Mouse (Mus musculus): Measurements from ENCODE around the gene Heatr5b. TPM values are rescaled to one million over a fixed set of nuclear protein-coding genes. Genes with fewer than 3 reads are reported as not detected.

The Heatr5b gene
- 22.2 and 22.6 TPM in 2 replicates for polyA plus RNA-seq (2012; rRNA removed)

DNA sequence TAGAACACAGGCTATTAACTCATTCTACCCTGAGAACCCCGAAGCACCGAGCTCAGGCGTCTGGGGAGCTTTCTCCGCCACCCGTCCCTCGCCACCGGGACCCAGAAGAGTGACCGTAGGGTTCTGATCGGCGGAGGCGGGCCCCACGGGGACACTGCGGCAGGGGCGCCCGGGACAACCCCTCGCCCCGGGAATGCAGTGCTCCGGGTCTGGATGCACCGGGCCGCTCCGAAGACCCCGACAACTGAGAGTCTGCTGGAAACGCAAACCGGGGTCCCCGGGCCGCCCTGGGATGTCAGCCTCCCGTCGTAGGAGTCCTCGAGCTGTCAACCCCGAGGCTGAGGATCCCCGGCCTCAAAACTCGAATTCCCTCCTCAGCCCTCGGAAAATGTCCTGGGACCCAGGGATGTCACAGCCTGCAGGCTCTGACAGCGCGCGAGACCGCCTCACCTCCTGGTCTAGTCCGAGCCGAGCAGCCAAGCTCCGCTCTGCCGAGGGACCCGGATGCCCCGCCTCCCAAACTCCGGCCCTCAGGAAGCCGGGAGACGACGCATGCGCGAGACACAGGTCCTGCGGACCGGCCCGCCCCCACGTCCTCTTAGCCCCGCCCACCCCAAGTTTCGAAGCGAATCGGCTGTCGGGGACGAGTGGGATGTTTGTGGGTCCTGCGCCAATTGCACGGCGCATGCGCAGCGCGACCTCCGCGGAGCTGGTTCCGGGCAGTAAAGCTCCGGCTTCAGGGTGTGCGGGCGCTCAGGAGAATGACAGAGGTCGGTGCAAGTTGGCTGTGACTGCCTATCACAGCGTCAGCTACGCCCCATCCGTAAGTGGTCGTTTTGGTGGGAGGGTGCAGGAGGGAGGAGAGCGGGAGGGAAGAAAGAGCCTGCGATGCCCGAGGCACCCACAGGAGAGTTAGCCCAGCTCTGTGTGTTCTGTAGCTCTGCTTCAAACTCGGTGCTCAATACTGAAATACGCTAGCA, at the start of gene Heatr5b, which contains the start of gene Gpatch11:
Heatr5b (minus strand) TSS at position 509 of the 980 bp plus-strand sequence.
Gpatch11 (plus strand) TSS at position 712 of the 980 bp plus-strand sequence.
- H3K27ac ChIP-seq (ENCODE audit: insufficient read depth, low read depth, low read length) = peak within 1 kb of the TSS; percentile 57
- peak; percentile 64 for TF ChIP-seq POLR2A (IDR thresholded peaks at IDR 0.05; ENCODE audit: low read depth, low read length)
- no peak for TF ChIP-seq CTCF (conservative IDR thresholded peaks at IDR 0.05; ENCODE audit: insufficient read depth, insufficient read length, low read depth, low read length)
- under 1% methylated on average over 81 of the region's 81 CpGs for WGBS
- H3K4me1 ChIP-seq (ENCODE audit: control insufficient read depth, insufficient read depth, low read length) = no peaks in the 10 kb centered on the region; the same call in 1 of the 2 replicates
- DNase-seq = peak; percentile 99
- H3K27me3 ChIP-seq (replicated peaks; ENCODE audit: control insufficient read depth, insufficient read depth, low read length) = no peaks in the 10 kb centered on the region
- no peaks in the 10 kb centered on the region; the same call in 1 of the 2 replicates for H3K36me3 ChIP-seq (ENCODE audit: control insufficient read depth, insufficient read depth, low read length)
- peak within 1 kb of the TSS; percentile 79 for H3K4me3 ChIP-seq (ENCODE audit: insufficient read depth, low read depth, low read length)

DNA sequence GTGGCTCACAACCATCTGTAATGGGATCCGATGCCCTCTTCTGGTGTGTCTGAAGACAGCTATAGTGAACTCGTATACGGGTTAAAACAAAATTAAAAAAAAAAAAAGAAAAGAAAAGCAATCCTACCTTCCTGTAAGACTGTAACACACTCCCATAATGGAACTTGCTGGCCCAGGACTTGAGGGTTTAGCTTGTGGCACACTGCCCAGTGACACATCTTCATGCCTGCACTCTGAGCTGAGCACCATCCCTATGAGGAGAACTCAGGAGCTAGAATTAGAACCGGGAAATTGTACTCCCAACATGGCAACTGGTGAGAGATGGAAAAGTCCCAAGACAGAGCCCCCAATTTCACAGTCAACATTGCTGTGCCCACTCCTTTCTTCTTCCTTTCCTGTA, 48.1 kb upstream of the Heatr5b start:
- no peak overlapping the region for H3K4me3 ChIP-seq (ENCODE audit: insufficient read depth, low read depth, low read length)
- no peaks in the 10 kb centered on the region for H3K36me3 ChIP-seq (ENCODE audit: control insufficient read depth, insufficient read depth, low read length)
- peaks cover 9% of the 10 kb centered on the region; the same call in 1 of the 2 replicates for H3K4me1 ChIP-seq (ENCODE audit: control insufficient read depth, insufficient read depth, low read length)
- no peak for DNase-seq
- 90% methylated on average over 4 of the region's 4 CpGs for WGBS
- TF ChIP-seq POLR2A (IDR thresholded peaks at IDR 0.05; ENCODE audit: low read depth, low read length) (no peak), CTCF (conservative IDR thresholded peaks at IDR 0.05; ENCODE audit: insufficient read depth, insufficient read length, low read depth, low read length) (no peak)
- H3K27me3 ChIP-seq (replicated peaks; ENCODE audit: control insufficient read depth, insufficient read depth, low read length) = no peaks in the 10 kb centered on the region
- no peak overlapping the region for H3K27ac ChIP-seq (ENCODE audit: insufficient read depth, low read depth, low read length)

- 1% methylated on average over 28 of the region's 28 CpGs for WGBS
- peak within 1 kb of the TSS; percentile 74; the same call in 1 of the 2 replicates for H3K27ac ChIP-seq (ENCODE audit: insufficient read depth, low read depth, low read length)
- H3K27me3 ChIP-seq (replicated peaks; ENCODE audit: control insufficient read depth, insufficient read depth, low read length) = no peaks in the 10 kb centered on the region
- TF ChIP-seq POLR2A (IDR thresholded peaks at IDR 0.05; ENCODE audit: low read depth, low read length) = peak; percentile 40
- TF ChIP-seq CTCF (conservative IDR thresholded peaks at IDR 0.05; ENCODE audit: insufficient read depth, insufficient read length, low read depth, low read length) = no peak
- peak within 1 kb of the TSS; percentile 57 for H3K4me3 ChIP-seq (ENCODE audit: insufficient read depth, low read depth, low read length)
- peak; percentile 94 for DNase-seq
- H3K36me3 ChIP-seq (ENCODE audit: control insufficient read depth, insufficient read depth, low read length) = no peaks in the 10 kb centered on the region
- peaks cover 9% of the 10 kb centered on the region; the same call in 1 of the 2 replicates for H3K4me1 ChIP-seq (ENCODE audit: control insufficient read depth, insufficient read depth, low read length)
Observed at GRCm38 (mm10) chr17:78882401-78883112, 47.4 kb upstream of the Heatr5b start, which contains the start of gene Eif2ak2. Gene Eif2ak2 (minus strand): TSS chr17:78882573.

- peak overlapping the region; percentile 74; the same call in 1 of the 2 replicates for H3K27ac ChIP-seq (ENCODE audit: insufficient read depth, low read depth, low read length)
- peak overlapping the region; percentile 57 for H3K4me3 ChIP-seq (ENCODE audit: insufficient read depth, low read depth, low read length)
- WGBS = 7% methylated on average over 7 of the region's 7 CpGs
- H3K4me1 ChIP-seq (ENCODE audit: control insufficient read depth, insufficient read depth, low read length) = peaks cover 9% of the 10 kb centered on the region; the same call in 1 of the 2 replicates
- peak; percentile 17 for DNase-seq
- TF ChIP-seq CTCF (conservative IDR thresholded peaks at IDR 0.05; ENCODE audit: insufficient read depth, insufficient read length, low read depth, low read length) = no peak
- TF ChIP-seq POLR2A (IDR thresholded peaks at IDR 0.05; ENCODE audit: low read depth, low read length) = no peak
- H3K27me3 ChIP-seq (replicated peaks; ENCODE audit: control insufficient read depth, insufficient read depth, low read length) = no peaks in the 10 kb centered on the region
- no peaks in the 10 kb centered on the region; the same call in 1 of the 2 replicates for H3K36me3 ChIP-seq (ENCODE audit: control insufficient read depth, insufficient read depth, low read length)
Observed at GRCm38 (mm10) chr17:78881878-78882304, 46.7 kb upstream of the Heatr5b start.

GRCm38 (mm10) chr17:78873886-78874285, 38.7 kb upstream of the Heatr5b start:
- no peaks in the 10 kb centered on the region for H3K27me3 ChIP-seq (replicated peaks; ENCODE audit: control insufficient read depth, insufficient read depth, low read length)
- DNase-seq = no peak
- no peaks in the 10 kb centered on the region for H3K4me1 ChIP-seq (ENCODE audit: control insufficient read depth, insufficient read depth, low read length)
- WGBS = 95% methylated on average over 6 of the region's 6 CpGs
- TF ChIP-seq CTCF (conservative IDR thresholded peaks at IDR 0.05; ENCODE audit: insufficient read depth, insufficient read length, low read depth, low read length) (no peak), POLR2A (IDR thresholded peaks at IDR 0.05; ENCODE audit: low read depth, low read length) (no peak)
- H3K27ac ChIP-seq (ENCODE audit: insufficient read depth, low read depth, low read length) = no peak overlapping the region
- H3K4me3 ChIP-seq (ENCODE audit: insufficient read depth, low read depth, low read length) = no peak overlapping the region
- H3K36me3 ChIP-seq (ENCODE audit: control insufficient read depth, insufficient read depth, low read length) = peaks cover 1% of the 10 kb centered on the region; the same call in 1 of the 2 replicates

GRCm38 (mm10) chr17:78856243-78856642, 21.1 kb upstream of the Heatr5b start:
- H3K4me3 ChIP-seq (ENCODE audit: insufficient read depth, low read depth, low read length) = no peak overlapping the region
- DNase-seq = no peak
- H3K27ac ChIP-seq (ENCODE audit: insufficient read depth, low read depth, low read length) = no peak overlapping the region
- H3K36me3 ChIP-seq (ENCODE audit: control insufficient read depth, insufficient read depth, low read length) = peaks cover 4% of the 10 kb centered on the region; the same call in 1 of the 2 replicates
- H3K4me1 ChIP-seq (ENCODE audit: control insufficient read depth, insufficient read depth, low read length) = no peaks in the 10 kb centered on the region
- H3K27me3 ChIP-seq (replicated peaks; ENCODE audit: control insufficient read depth, insufficient read depth, low read length) = no peaks in the 10 kb centered on the region
- TF ChIP-seq CTCF (conservative IDR thresholded peaks at IDR 0.05; ENCODE audit: insufficient read depth, insufficient read length, low read depth, low read length) (no peak), POLR2A (IDR thresholded peaks at IDR 0.05; ENCODE audit: low read depth, low read length) (no peak)
- 87% methylated on average over 10 of the region's 10 CpGs for WGBS

All from kidney, adult 2 months (tissue).